Mouse (Mus musculus) lung, embryonic 16.5 days (tissue): ENCODE results near the gene Sorbs1. TPM values are rescaled to one million over a fixed set of nuclear protein-coding genes. Genes with fewer than 3 reads are reported as not detected.

Experiments used
- ATAC-seq: fragments of 200-750 bp; cut with Nextera tagmentation; 2 replicates; pipeline ENCODE4 v1.8.0; 2017; ENCODE audit warnings: low read depth, mild to moderate bottlenecking, moderate library complexity
- H3K27ac ChIP-seq: fragments of 300-500 bp; sonication (generic); 2 replicates; pipeline ENCODE4 v1.5.1; 2014; ENCODE audit warnings: mild to moderate bottlenecking, control low read depth, low read length
- H3K27me3 ChIP-seq: fragments of 300-500 bp; sonication (generic); 2 replicates; pipeline ENCODE4 v1.6.1; 2014; ENCODE audit warnings: low read depth, low read length, mixed read lengths; ENCODE audit not compliant: control insufficient read depth, insufficient read depth
- H3K36me3 ChIP-seq: fragments of 300-500 bp; sonication (generic); 2 replicates; pipeline ENCODE4 v1.6.1; 2014; ENCODE audit warnings: low read length; ENCODE audit not compliant: control insufficient read depth, insufficient read depth
- H3K4me1 ChIP-seq: fragments of 300-500 bp; sonication (generic); replicated peaks from 2 replicates; pipeline ENCODE4 v1.6.1; 2014; ENCODE audit warnings: low read length, mixed read lengths; ENCODE audit not compliant: control insufficient read depth, insufficient read depth
- H3K4me2 ChIP-seq: fragments of 300-500 bp; sonication (generic); 2 replicates; pipeline ENCODE4 v1.6.1; 2014; ENCODE audit warnings: low read depth, low read length, control low read depth
- H3K4me3 ChIP-seq: fragments of 300-500 bp; sonication (generic); 2 replicates; pipeline ENCODE4 v1.5.1; 2014; ENCODE audit warnings: mild to moderate bottlenecking, low read length, control low read depth
- H3K9ac ChIP-seq: fragments of 300-500 bp; sonication (generic); 2 replicates; pipeline ENCODE4 v1.6.1; 2014; ENCODE audit warnings: low read length, control low read depth
- H3K9me3 ChIP-seq: fragments of 300-500 bp; sonication (generic); 2 replicates; pipeline ENCODE4 v1.6.1; 2016; ENCODE audit warnings: low read length; ENCODE audit not compliant: control insufficient read depth
- WGBS: fragments of 180-500 bp; shearing (Covaris S2); extraction: QIAGEN DNeasy Blood & Tissue Kit; methylation state at CpG from one replicate; pipeline ENCODE4 v1.1.7; 2014; 5-methylcytosine and 5-hydroxymethylcytosine counted together
- polyA plus RNA-seq: library from polyadenylated mRNA; unstranded; fragments of >200 nt; fragmentation: Nextera tagmentation; extraction: Ambion mirVana; gene quantifications from 2 replicates; pipeline ENCODE4 v1.2.1, GENCODE M21; 2015

The Sorbs1 gene
- polyA plus RNA-seq, 1 experiment from 2014 or later: 51.5 TPM

DNA sequence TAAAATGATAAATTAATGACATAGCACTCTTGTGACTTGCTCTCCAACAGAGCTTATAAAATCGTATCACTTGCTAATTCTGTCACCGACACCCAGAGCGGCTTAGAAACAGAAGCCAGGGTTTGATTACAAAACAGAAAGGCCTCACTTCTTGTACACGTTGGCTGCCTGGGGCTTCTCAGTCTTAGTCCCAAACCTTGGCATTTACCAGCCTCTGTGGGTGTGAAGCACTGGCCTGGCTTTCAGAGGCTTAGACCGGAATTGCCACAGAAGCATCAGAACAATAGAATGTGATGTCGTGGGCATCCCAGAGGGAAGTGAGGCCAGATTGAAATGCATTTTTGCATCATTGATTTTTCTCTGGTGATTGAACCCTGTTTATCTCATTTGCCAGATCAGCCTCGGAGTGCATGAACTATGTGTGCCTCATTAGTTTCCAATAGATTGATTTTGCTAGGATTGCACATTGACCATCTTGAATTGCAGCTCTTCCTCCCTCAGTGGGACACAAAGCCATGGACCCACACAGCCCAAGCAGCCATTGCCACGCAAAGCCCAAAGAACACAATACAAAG, 9.9 kb upstream of the Sorbs1 start:
- ATAC-seq: no peak
- WGBS: 66% methylated on average over 8 of the region's 8 CpGs
- no peaks in the 10 kb centered on the region for H3K27me3 ChIP-seq

DNA sequence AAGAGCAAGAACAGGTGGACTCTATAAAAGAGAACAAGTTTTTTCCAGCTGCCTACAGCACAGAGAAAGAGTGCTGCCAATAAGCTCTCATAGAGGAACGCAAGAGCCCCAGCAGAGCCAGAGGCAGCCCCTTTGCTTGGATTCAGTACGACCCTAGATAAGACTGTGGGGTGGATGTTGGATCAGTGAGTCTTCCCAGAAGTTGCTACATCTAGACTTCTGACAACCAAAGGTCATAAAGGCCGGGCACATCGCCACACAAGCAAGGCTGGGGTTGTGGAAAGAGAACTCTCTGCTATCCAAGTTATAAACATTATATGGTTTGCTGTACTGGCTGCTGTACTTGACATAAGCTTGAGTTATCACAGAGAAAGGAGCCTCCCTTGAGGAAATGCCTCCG, 6.8 kb upstream of the Sorbs1 start:
- H3K4me1 ChIP-seq: no peaks in the 10 kb centered on the region
- H3K27me3 ChIP-seq: no peaks in the 10 kb centered on the region
- H3K9me3 ChIP-seq: no peaks in the 10 kb centered on the region
- H3K27ac ChIP-seq: no peak overlapping the region
- H3K36me3 ChIP-seq: no peaks in the 10 kb centered on the region
- WGBS: 55% methylated on average over 5 of the region's 5 CpGs
- no peak overlapping the region for H3K4me3 ChIP-seq
- H3K9ac ChIP-seq: no peak overlapping the region
- ATAC-seq: peak; percentile 68; the same call in 1 of the 2 replicates
- H3K4me2 ChIP-seq: no peak overlapping the region

More for the DNA sequence above, 9.9 kb upstream of the Sorbs1 start:
- H3K9ac ChIP-seq: no peak overlapping the region
- no peak overlapping the region for H3K4me3 ChIP-seq
- no peaks in the 10 kb centered on the region for H3K9me3 ChIP-seq
- no peak overlapping the region for H3K27ac ChIP-seq
- H3K4me2 ChIP-seq: no peak overlapping the region
- H3K4me1 ChIP-seq: no peaks in the 10 kb centered on the region
- H3K36me3 ChIP-seq: no peaks in the 10 kb centered on the region

DNA sequence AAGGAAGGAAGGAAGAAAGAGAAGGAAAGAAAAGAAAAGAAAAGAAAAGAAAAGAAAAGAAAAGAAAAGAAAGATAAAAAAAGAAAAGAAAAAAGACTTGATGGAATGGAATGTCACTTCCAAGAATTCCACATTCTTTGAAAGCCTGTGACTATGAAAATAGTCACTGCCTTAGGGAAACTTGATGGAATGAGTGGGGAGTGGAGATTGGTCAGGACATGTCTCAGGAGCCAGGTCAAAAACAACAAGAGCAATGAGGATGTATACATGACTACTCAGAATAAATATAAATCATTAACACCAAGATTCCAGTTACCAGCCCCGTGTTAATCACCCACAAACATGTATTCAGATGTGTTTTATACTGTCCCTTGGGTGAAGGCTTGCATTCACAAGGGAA, 5.1 kb upstream of the Sorbs1 start:
- ATAC-seq: no peak
- Histone ChIP-seq H3K9ac (no peak overlapping the region), H3K4me3 (no peak overlapping the region), H3K27ac (no peak overlapping the region), H3K27me3 (no peaks in the 10 kb centered on the region), H3K4me1 (no peaks in the 10 kb centered on the region), H3K9me3 (no peaks in the 10 kb centered on the region), H3K36me3 (no peaks in the 10 kb centered on the region), H3K4me2 (no peak overlapping the region)
- 48% methylated on average over 1 of the region's 1 CpGs for WGBS

DNA sequence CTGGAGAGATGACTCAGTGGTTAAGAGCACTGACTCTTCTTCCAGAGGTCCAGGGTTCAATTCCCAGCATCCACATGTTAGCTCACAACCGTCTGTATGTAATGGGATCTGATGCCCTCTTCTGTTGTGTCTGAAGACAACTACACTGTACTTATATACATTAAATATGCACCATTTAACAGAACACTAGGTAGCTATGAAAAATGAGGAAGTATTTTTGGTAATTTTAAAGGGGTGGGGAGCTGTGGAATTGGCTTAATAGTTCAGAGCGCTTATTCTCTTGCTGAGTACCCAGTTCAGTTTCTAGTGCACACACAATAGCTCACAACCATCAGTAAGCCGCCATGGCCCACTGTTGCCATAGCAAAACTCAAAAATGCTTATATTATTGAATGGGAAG, 2.0 kb upstream of the Sorbs1 start:
- no peak overlapping the region for H3K4me2 ChIP-seq
- H3K36me3 ChIP-seq: no peaks in the 10 kb centered on the region
- 84% methylated on average over 3 of the region's 3 CpGs for WGBS
- no peak overlapping the region for H3K27ac ChIP-seq
- no peaks in the 10 kb centered on the region for H3K9me3 ChIP-seq
- peaks cover 18% of the 10 kb centered on the region for H3K4me1 ChIP-seq
- H3K27me3 ChIP-seq: no peaks in the 10 kb centered on the region
- H3K4me3 ChIP-seq: no peak overlapping the region
- H3K9ac ChIP-seq: no peak overlapping the region
- no peak for ATAC-seq

DNA sequence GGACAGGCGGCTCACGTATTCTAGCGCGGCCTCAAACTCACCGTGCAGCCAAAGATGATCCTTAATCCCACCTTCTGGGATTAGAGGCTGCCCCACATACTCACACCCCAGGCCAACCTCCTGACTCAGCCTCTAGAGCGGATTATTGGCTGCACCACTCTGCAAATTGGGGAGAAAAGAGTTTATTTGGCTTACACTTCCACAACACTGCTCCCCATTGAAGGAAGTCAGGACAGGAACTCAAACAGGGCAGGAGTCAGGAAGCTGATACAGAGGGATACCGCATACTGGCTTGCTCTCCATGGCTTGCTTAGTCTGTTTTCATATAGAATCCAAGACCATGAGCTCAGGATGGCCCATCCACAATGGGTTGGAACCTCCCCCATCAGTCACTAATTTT, 797 bp upstream of the Sorbs1 start:
- no peaks in the 10 kb centered on the region for H3K36me3 ChIP-seq
- H3K27me3 ChIP-seq: no peaks in the 10 kb centered on the region
- ATAC-seq: no peak
- no peak overlapping the region for H3K4me2 ChIP-seq
- H3K9ac ChIP-seq: no peak overlapping the region
- H3K27ac ChIP-seq: no peak overlapping the region
- H3K4me1 ChIP-seq: peaks cover 25% of the 10 kb centered on the region
- H3K4me3 ChIP-seq: no peak overlapping the region
- 75% methylated on average over 7 of the region's 7 CpGs for WGBS
- H3K9me3 ChIP-seq: no peaks in the 10 kb centered on the region

DNA sequence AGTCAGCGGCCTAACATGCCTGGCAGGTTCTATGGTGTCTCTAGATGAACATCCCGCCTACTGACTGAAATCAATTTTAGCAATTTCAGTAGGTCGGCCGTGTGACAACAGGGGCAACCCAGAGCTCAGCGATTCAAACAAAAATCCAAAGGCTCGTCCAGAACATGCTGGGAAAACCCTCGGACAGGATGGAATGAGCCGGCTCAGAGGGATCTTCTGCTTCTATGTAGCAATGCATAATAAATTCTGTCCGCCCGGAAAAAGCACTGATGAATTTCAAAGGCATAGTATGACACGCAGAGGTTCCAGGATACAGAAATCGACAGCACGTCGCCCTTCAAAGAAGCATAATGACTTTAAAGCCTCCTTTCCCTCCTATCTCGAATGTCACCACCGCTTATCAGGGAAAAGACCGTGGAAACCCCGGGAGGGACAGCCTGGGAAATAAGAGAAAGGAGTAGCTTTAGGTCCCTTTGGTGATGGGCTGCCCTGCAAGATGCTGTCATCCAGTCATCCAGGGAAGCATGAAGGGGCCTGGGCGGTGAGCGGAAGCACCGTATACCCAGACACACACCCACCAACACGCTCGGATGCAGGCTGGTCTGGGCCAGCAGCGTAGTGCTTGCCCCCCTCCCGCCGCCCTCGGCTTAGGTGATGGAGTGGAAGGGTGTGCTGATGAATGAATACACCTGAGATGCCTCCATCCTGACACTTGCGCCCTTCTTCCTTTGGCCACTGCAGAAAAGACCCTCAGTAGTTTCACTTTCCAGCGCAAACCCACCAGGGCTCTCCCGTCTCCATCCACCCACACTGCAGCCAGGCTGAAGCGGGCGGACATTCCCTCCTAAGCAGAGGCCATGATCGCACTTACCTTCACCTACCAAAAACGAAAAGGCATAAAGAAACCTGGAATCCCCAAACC, 818 bp downstream of the Sorbs1 start:
- WGBS: under 1% methylated on average over 34 of the region's 34 CpGs

DNA sequence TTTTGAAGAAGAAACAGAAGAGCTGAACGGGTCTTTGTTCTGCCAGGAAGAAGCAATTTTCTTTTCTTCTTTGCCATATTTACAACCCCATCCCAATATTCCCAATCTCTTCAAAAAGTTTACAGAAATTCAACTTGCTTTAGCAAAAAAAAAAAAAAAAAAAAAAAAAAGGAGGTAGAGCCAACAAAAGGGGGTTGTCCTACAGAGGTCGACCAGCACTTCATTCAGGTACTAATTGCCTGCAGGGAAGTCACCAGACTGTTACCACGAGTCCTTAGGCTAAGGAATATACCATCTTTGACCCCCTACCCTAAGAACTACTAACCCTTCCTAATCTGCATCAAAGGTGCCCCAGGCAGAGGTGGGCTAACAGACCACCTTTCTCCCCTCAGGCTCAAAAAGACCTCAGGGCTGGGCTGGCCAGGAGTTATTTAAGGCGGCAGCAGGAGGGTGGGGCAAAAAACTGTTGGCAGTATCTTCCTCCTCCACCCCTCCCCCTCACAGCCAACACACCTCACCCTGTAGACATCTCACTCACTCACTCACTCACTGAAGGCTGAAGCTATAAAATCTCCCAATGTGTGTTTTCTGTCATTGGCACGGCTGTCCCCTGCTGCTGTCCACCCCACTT, 1.8 kb downstream of the Sorbs1 start:
- ATAC-seq: no peak
- H3K27me3 ChIP-seq: no peaks in the 10 kb centered on the region
- H3K9ac ChIP-seq: peak overlapping the region; percentile 24; the same call in 1 of the 2 replicates
- peaks cover 4% of the 10 kb centered on the region; the same call in 1 of the 2 replicates for H3K9me3 ChIP-seq
- no peaks in the 10 kb centered on the region for H3K36me3 ChIP-seq
- peaks cover 25% of the 10 kb centered on the region for H3K4me1 ChIP-seq
- H3K27ac ChIP-seq: no peak overlapping the region
- peak overlapping the region; percentile 74 for H3K4me3 ChIP-seq
- 13% methylated on average over 5 of the region's 5 CpGs for WGBS
- peak overlapping the region; percentile 96 for H3K4me2 ChIP-seq

More for the DNA sequence above, 818 bp downstream of the Sorbs1 start:
- peak overlapping the region; percentile 88 for H3K9ac ChIP-seq
- peak overlapping the region; percentile 74 for H3K4me3 ChIP-seq
- H3K4me2 ChIP-seq: peak overlapping the region; percentile 96
- H3K9me3 ChIP-seq: 0 out of 2 replicates have a peak, but pooled peaks cover under 1% of the 10 kb centered on the region
- H3K27me3 ChIP-seq: no peaks in the 10 kb centered on the region
- ATAC-seq: peak; percentile 30
- peak overlapping the region; percentile 86 for H3K27ac ChIP-seq
- H3K4me1 ChIP-seq: peaks cover 25% of the 10 kb centered on the region
- no peaks in the 10 kb centered on the region for H3K36me3 ChIP-seq

DNA sequence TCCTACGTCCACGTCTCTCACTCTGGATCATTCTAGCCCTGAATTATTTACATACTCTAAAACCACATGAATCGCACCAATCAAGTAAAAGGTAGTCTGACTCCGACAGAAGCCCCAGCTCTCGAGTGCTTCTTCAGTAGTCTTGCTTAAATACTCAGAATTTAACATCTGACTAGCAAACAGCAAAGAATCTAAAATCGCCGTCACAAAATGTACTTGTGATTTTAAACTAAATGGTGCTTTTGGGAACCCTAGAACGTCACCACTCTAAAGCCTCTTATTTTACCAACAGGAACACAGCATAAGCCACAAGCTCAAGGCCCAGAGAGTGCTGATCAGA, 2.5 kb downstream of the Sorbs1 start:
- H3K27ac ChIP-seq: no peak overlapping the region
- no peak for ATAC-seq
- H3K4me2 ChIP-seq: peak overlapping the region; percentile 96
- H3K9ac ChIP-seq: peak overlapping the region; percentile 1; the same call in 1 of the 2 replicates
- H3K4me3 ChIP-seq: no peak overlapping the region
- peaks cover 4% of the 10 kb centered on the region; the same call in 1 of the 2 replicates for H3K9me3 ChIP-seq
- peaks cover 25% of the 10 kb centered on the region for H3K4me1 ChIP-seq
- H3K27me3 ChIP-seq: no peaks in the 10 kb centered on the region
- no peaks in the 10 kb centered on the region for H3K36me3 ChIP-seq
- WGBS: 38% methylated on average over 8 of the region's 8 CpGs
